Mouse (Mus musculus): Measurements from ENCODE around the gene 4930512M02Rik.
"Not testable (repeated sequence)": the region's sequence is repeated elsewhere in the genome, so short reads cannot be mapped to it uniquely, and the experiment has no call there.

4930512M02Rik gene

DNA sequence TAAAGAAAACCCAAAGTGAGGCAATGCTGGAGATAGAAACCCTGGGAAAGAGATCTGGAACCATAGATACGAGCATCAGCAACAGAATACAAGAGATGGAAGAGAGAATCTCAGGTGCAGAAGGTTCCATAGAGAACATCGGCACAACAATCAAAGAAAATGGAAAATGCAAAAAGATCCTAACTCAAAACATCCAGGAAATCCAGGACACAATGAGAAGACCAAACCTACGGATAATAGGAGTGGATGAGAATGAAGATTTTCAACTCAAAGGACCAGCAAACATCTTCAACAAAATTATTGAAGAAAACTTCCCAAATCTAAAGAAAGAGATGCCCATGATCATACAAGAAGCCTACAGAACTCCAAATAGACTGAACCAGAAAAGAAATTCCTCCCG, at the start of gene 4930512M02Rik:
4930512M02Rik (minus strand) TSS at position 101 of the 400 bp plus-strand sequence.
- not testable (repeated sequence) for DNase-seq (ENCODE audit: low spot score)

- DNase-seq (ENCODE audit: low spot score): no peak
Measured at GRCm38 (mm10) chr11:11677165-11677564, 49.5 kb upstream of the 4930512M02Rik start.

DNA sequence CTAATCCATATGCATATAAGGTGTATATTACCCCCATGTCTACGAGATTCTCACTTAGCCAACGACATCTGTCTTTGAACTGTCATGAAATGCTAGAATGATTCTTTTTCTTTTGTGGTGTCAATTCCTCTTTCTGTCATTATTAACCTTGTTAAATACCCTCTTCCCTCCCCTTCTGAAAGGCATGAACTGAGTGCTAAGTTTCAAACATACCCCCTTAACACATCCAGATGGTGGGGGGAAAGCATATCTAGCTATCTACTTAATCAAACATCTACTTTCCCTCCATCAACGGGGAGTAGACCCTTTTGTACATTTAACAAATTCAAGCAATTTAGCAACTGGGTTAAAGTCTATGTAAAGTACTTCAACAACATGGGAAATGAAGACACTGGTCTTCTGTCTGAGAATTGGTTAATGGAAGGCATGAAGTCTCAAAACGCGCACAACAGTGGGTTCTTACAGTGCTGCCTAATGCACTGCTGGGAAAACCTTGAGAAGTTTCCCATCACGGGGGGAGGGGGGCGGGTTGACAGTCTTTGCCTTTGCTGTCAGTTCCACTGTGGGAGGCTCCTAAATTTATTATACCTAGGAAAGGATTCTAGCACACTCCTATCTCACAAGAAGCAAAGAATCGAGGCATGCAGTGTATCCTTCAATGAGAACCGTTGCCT, 48.6 kb upstream of the 4930512M02Rik start:
- no peak for DNase-seq (ENCODE audit: low spot score)

DNA sequence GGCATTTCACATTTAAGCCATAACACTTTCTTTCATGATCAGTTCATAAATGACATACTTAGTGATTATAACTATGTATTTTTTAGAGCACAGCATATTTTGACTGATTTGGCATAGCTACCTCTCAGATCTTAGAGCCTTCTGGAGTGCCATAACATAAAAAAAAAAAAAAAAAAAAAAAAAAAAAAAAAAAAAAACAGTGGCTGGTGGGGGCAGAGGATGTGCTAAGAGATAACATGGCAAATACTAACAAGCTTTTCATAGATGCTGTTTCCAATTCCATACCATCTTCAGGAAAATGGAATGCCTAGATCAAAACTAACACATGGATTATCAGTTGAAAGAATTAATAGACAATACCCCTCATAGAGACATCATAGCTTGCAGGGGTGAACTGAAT, 47.4 kb upstream of the 4930512M02Rik start:
- DNase-seq (ENCODE audit: low spot score): no peak

DNA sequence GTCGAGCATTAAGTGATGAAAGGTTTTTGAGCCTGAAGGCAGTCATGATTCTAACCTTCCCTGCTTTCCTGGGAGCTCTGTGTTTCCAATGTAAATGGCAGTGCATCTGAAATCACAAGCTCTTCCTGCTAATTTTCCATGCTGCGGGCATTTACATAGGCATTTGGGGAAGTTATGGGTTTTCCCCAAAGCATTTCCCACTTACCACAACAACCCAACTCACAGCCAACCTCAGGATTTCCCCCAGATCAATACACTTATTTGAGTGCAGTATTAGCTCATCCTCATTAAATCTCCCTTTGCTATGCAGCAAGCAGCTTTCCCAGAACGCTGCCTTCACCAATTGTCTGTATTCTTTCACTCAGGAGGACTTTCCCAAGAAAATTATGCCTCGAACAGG, 45.3 kb upstream of the 4930512M02Rik start:
- no peak for DNase-seq (ENCODE audit: low spot score)

DNA sequence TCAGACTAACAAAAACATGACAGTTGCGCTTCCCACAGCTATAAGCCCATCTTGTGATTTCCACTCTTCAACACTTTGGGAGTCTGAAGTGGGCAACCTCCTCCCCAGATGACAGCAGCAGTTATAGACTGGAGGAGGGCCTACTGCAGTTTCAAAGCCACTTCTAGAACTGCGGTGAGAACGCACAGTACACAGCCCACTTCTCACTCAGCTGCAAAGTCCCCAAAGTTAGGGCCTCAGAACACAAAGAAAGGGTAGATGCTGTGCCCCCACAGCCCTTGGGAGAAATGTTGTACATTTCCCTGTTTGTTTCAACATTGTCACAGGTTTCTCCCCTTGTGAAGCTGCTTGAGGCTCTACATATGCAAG, 40.3 kb upstream of the 4930512M02Rik start:
- no peak for DNase-seq (ENCODE audit: low spot score)

GRCm38 (mm10) chr11:11667254-11667921, 39.8 kb upstream of the 4930512M02Rik start:
- no peak for DNase-seq (ENCODE audit: low spot score)

- no peak for DNase-seq (ENCODE audit: low spot score)
Measured at GRCm38 (mm10) chr11:11660651-11661050, 33.0 kb upstream of the 4930512M02Rik start.

DNA sequence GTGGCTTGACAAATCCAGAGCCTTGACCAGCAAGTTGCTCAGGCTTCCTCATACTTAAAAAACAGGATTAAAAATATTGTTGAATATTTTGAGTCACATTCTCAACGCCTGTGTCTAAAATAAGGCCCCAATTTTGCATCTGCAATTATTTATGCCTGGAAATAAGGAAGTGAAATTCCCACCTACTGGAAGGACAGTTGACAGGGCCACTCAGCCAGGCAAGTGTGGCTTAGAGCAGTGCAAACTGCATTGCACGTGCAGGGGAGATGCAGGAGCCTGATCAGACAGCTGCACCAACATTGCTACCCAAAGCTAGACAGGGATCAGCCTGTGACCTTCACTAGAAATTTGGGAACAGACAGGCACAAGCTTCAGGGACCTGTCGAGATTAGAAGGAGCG, 31.2 kb upstream of the 4930512M02Rik start:
- DNase-seq (ENCODE audit: low spot score): no peak

- no peak for DNase-seq (ENCODE audit: low spot score)
Measured at GRCm38 (mm10) chr11:11657634-11658033, 30.0 kb upstream of the 4930512M02Rik start.

GRCm38 (mm10) chr11:11656995-11657530, 29.4 kb upstream of the 4930512M02Rik start:
- DNase-seq (ENCODE audit: low spot score): no peak

DNA sequence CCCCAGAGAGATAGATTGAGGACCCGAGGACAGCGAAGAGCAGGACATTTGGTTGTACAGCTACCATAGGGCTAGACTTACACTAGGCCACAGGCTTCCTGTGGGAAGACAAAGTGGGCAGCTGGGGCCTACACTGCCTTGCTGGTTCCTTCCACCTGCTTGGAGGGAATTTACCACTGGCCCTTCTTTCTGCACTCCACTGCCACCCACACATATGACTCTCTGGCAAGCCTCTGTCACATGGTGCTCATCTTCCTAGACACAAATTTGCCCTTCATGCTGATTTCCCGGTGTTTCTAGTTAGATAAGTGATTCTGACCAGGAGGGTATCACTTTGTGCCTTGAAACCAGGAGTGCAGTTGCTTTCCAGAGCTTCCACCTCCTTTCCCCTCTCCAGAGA, 28.8 kb upstream of the 4930512M02Rik start:
- no peak for DNase-seq (ENCODE audit: low spot score)

- DNase-seq (ENCODE audit: low spot score): no peak
Measured at GRCm38 (mm10) chr11:11644303-11644702, 16.7 kb upstream of the 4930512M02Rik start.

- DNase-seq (ENCODE audit: low spot score): no peak
Measured at GRCm38 (mm10) chr11:11624073-11624705, 3.4 kb downstream of the 4930512M02Rik start.

GRCm38 (mm10) chr11:11609243-11609642, 18.4 kb downstream of the 4930512M02Rik start:
- DNase-seq (ENCODE audit: low spot score): no peak

- no peak for DNase-seq (ENCODE audit: low spot score)
Measured at GRCm38 (mm10) chr11:11587327-11587726, 40.3 kb downstream of the 4930512M02Rik start.

DNA sequence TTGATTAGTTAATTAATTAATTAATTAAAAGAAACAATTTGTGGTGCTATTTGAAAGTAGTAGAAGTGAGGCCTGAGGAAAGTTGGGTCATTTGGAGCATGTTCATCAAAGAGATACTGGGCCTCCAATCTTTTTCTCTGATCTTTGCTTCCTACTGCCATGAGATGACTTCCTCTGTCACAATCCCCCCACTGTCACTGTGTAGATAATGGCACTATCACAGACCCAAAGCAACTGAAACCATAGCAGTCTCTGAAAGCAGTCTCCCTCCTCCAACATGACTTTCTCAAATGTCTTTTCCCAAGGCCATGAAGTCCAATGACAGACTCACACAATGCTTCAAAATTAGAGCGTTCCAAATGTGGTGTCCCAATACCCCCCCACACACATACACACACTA, 41.2 kb downstream of the 4930512M02Rik start:
- DNase-seq (ENCODE audit: low spot score): no peak

- no peak for DNase-seq (ENCODE audit: low spot score)
Measured at GRCm38 (mm10) chr11:11573691-11574090, 53.9 kb downstream of the 4930512M02Rik start.

- DNase-seq (ENCODE audit: low spot score): no peak
Measured at GRCm38 (mm10) chr11:11570747-11571146, 56.9 kb downstream of the 4930512M02Rik start.

- DNase-seq (ENCODE audit: low spot score): no peak
Measured at GRCm38 (mm10) chr11:11569466-11570132, 58.0 kb downstream of the 4930512M02Rik start.

- DNase-seq (ENCODE audit: low spot score): no peak
Measured at GRCm38 (mm10) chr11:11568033-11568432, 59.6 kb downstream of the 4930512M02Rik start.

DNA sequence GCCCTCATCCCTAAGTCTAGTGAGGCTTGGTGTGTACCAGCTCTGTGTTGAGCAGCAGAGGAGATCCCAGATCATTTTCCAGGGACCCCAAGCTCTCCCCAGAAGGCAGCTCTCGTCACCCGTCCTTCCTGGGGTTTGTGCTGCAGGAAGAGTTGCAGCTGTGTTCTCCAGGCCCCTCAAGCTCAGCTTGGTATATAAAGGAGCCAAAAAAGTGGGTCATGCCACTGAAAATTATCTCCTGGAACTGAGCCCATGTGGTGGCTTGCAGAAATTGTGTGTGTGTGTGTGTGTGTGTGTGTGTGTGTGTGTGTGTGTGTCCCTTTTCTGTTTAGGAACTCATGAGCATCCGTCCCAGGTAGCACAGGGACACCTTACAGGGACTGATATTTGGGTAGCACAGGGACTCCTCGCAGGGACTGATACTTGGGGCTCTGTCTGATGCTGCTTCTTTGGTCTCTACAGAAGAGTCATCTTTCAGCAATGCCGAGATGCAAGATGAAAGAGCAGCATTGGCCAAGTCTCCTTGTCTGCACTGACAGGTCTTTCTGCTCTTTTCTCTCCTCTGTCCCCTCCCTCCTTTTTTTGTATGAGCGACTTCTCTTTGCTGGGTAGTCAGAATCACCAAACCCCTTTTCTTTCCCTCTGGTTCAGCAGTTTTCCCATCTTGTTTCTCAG, 62.4 kb downstream of the 4930512M02Rik start:
- no peak for DNase-seq (ENCODE audit: low spot score)
